Mouse (Mus musculus) cerebellum, postnatal 36 days (tissue): ENCODE data around the gene Gng4.

ENCODE experiments used
- DNase-seq, 2 experiments: peaks; one replicate each; pipeline ENCODE4 v3.0.0; 2021 to 2022; ENCODE audit warnings: mixed read lengths in 2 of 2

The Gng4 gene

GRCm38 (mm10) chr13:13820234-13821123 lies 36.6 kb downstream of the Gng4 start:
- no peak for DNase-seq

DNA sequence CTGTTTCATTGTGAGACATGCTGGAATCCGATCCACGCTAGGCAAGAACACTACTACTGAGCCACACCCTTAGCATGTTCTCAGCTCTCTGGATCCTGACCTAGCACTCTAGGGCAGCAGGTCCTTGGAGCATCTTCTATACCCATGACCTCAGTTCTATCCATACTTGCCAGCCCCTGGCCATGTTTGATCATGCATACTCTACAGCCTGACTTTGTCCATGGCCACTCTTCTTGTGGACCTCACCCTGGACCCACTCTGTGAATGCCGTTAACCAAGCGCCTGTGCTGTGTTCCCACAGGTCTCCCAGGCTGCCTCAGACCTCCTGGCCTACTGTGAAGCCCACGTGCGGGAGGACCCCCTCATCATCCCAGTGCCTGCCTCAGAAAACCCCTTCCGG lies 41.1 kb downstream of the Gng4 start:
- no peak for DNase-seq

GRCm38 (mm10) chr13:13826533-13826932 lies 42.7 kb downstream of the Gng4 start:
- DNase-seq: no peak

GRCm38 (mm10) chr13:13828125-13828524 lies 44.3 kb downstream of the Gng4 start:
- DNase-seq: no peak

DNA sequence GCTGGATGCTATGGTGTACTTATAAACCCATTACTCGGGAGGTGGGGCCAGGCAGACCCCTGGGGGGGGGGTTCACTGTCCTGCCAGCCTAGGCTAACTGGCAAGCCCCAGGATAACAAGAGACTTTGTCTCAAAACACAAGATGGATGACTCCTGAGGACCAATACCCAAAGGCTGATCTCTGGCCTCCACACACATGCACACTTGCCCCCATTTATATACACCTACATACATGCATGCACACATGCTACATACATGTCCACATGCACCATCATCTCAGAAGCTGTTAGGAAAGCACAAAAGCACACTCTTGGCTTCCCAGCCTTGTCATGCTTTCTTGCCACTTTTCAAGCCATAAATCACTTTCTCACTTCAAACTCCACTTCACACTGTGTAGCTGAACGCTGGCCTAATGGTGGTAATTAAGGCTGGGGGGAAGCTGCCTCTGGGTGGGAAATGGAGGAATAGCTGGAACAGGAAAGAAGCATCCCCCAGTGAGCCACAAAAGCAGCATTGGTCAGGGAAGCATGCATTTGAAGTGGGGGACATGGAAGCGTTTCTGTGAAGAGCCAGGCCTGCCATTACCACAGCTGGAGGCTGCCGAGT lies 46.7 kb downstream of the Gng4 start:
- no peak for DNase-seq

DNA sequence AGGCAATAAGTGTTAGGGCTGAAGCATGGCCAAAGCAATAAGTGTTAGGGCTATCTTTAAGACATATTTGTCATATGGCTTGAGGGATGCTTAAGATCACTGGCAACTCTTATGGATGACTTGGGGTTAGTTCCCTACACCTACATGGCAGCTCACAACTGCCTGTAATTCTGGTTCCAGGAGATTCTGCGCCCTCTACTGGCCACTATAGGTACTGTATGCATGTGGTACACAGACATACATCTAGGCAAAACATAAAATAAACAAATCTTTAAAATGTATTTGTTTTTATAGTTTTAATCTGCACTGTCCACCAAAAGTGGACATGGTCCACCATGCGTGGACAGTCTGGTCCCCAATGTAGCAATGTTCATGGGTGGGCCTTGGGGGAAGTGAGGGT lies 51.3 kb downstream of the Gng4 start:
- DNase-seq: no peak

DNA sequence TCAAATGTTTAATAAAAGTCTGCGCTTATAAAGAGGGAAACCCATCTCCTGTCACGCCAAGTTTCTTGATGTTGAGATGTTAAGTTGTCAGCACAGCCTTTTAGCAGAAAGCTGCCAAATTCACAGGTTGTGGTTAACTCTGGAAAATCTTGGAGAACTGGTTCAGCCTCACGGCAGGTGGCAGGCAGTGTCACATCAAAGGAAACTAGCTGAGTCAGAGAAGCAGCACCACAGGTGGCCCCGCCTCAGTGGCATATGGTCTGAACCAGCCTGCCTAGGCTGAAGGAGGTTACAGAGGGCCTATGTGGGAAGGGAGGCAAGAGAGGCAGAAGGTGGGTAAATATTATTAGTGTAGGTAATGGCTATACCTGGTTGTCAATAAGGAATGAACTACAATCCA lies 61.2 kb downstream of the Gng4 start:
- DNase-seq: no peak

- DNase-seq: no peak
Observed at GRCm38 (mm10) chr13:13847075-13847599, 63.3 kb downstream of the Gng4 start.

DNA sequence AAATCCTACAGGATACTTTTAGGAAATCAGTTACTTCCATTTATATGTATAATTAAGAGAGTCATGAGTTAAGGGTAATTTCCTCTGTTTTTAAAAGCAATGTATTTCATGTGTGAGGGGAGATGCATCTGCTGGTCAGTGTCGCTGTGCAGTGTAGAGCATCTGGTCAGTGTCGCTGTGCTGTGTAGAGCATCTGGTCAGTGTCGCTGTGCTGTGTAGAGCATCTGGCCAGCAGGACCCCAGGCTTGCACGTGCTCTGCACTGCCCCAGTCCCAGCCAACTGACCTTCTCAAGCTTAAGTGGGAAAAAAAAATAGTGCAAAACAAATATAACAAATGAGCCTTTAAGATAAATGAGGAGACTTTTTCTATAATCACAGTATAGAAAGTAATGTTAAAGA lies 73.3 kb downstream of the Gng4 start:
- no peak for DNase-seq

- DNase-seq: no peak
Observed at GRCm38 (mm10) chr13:13862346-13862745, 78.5 kb downstream of the Gng4 start.

DNA sequence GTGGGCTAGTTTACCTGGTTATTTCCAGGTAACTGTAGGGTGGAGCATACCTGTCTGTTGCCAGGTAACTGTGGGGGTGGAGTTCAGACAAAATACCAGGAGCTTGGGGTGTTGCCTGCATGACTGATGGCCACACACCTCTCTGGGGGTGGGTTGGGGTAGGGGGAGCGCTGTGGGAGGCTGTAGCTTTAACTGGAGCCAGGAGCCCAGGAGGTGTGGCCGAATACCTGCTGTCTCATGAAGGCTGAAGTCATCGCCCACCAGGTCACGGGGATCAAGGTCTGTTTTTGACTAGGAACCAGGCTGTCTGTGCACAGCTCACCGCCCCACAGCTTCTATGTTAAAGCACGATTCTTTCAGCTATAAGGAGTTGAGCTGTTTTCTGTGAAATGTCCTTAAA lies 79.1 kb downstream of the Gng4 start:
- no peak for DNase-seq

- no peak for DNase-seq
Observed at GRCm38 (mm10) chr13:13866339-13866738, 82.5 kb downstream of the Gng4 start.

DNA sequence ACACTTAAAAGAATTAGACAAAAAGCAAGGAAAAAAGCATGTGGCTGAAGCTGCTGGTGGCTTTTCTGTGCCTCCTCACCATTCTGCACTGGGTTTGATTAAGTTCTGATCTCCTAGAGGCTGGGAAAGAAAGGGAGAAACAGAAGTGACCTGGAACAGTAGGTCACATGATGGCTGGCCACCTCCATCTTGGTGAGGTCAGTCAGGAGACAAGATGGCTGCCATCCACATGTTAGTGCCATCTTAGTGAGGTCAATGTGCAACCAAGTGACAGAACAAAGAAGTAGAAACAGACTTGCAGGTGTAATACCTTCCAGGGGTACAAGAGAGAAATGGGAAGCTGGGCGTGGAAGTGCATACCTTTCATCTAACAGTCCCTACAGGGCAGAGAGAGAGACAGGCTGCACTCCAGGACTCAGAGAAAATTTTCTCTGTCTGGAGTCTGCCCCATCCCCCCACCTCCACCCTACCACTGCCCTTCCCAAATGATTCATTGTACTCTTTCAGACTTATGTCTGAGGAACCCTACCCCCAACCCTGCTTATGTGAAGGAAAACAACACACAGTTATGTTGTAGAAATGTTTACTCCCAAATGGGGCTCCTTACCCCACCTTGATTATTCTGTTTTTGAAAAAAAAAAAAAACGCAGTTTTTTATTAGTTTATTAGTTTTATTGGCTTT lies 83.4 kb downstream of the Gng4 start:
- DNase-seq: no peak

- no peak for DNase-seq
Observed at GRCm38 (mm10) chr13:13867922-13868321, 84.1 kb downstream of the Gng4 start.
